Mouse (Mus musculus) MEL (cell line): ENCODE results near the gene Atxn7l1. TPM values are rescaled to one million over a fixed set of nuclear protein-coding genes. Genes with fewer than 3 reads are reported as not detected.

ENCODE experiments used
- DNase-seq: peaks from one replicate; pipeline ENCODE4 v3.0.0; 2011; ENCODE audit warnings: low read depth, low spot score
- H3K27ac ChIP-seq: 2 replicates; pipeline ENCODE4 v1.5.1; 2012; ENCODE audit warnings: low read depth, mild to moderate bottlenecking, control low read depth, low read length, moderate library complexity; ENCODE audit not compliant: control insufficient read depth
- H3K27me3 ChIP-seq, 2 experiments: fragments of 150-350 bp in 1 of 2; sonication (generic) in 1 of 2; 2 replicates each; pipeline ENCODE4 v1.6.1; 2012; ENCODE audit warnings: low read length in 2 of 2, mild to moderate bottlenecking in 2 of 2, improper control_type of control experiment in 1 of 2, moderate library complexity in 1 of 2; ENCODE audit not compliant: insufficient read depth in 2 of 2, control insufficient read depth in 1 of 2
- H3K36me3 ChIP-seq, 2 experiments: 2 replicates each; pipeline ENCODE4 v1.6.1; 2012 to 2014; ENCODE audit warnings: low read length in 2 of 2, improper control_type of control experiment in 1 of 2, inconsistent platforms in 1 of 2, mild to moderate bottlenecking in 1 of 2; ENCODE audit not compliant: insufficient read depth in 2 of 2, control insufficient read depth in 1 of 2
- H3K4me1 ChIP-seq, 2 experiments: fragments of 150-350 bp in 1 of 2; sonication (generic) in 1 of 2; 2 replicates each; pipeline ENCODE4 v1.6.1; 2012; ENCODE audit warnings: low read length in 2 of 2, improper control_type of control experiment in 1 of 2, mild to moderate bottlenecking in 1 of 2; ENCODE audit not compliant: insufficient read depth in 2 of 2, control insufficient read depth in 1 of 2
- H3K4me3 ChIP-seq, 2 experiments: fragments of 150-350 bp in 1 of 2; sonication (generic) in 1 of 2; 2 replicates each; pipeline ENCODE4 v1.5.1; 2012; ENCODE audit warnings: low read depth in 2 of 2, low read length in 2 of 2, mild to moderate bottlenecking in 2 of 2, moderate library complexity in 2 of 2, control low read depth in 1 of 2, improper control_type of control experiment in 1 of 2; ENCODE audit not compliant: control insufficient read depth in 1 of 2, insufficient read depth in 1 of 2
- H3K79me2 ChIP-seq: 2 replicates; pipeline ENCODE4 v1.6.1; 2012; ENCODE audit warnings: mild to moderate bottlenecking, low read length, moderate library complexity; ENCODE audit not compliant: control insufficient read depth, poor library complexity, insufficient read depth
- H3K9ac ChIP-seq: 2 replicates; pipeline ENCODE4 v1.6.1; 2012; ENCODE audit warnings: low read depth, mild to moderate bottlenecking, control low read depth, low read length, moderate library complexity; ENCODE audit not compliant: control insufficient read depth, poor library complexity, severe bottlenecking
- H3K9me3 ChIP-seq: fragments of 150-350 bp; sonication (generic); replicated peaks from 2 replicates; pipeline ENCODE4 v1.6.1; 2012; ENCODE audit warnings: mild to moderate bottlenecking, low read length, improper control_type of control experiment, moderate library complexity; ENCODE audit not compliant: insufficient read depth
- BHLHE40 ChIP-seq: IDR thresholded peaks from 2 replicates; pipeline ENCODE4 v1.6.1; 2012; ENCODE audit warnings: low read depth, mild to moderate bottlenecking, inconsistent platforms, low read length, improper control_type of control experiment, borderline replicate concordance
- CHD1 ChIP-seq: IDR thresholded peaks from 2 replicates; pipeline ENCODE4 v1.6.1; 2012; ENCODE audit warnings: low read depth, mild to moderate bottlenecking, inconsistent platforms, low read length, improper control_type of control experiment
- CTCF ChIP-seq, 3 experiments: IDR thresholded peaks in 2 of 3; conservative IDR thresholded peaks in 1 of 3; 2 replicates each; pipeline ENCODE4 v1.5.1; 2011 to 2012; ENCODE audit warnings: low read length in 3 of 3, low read depth in 2 of 3, mild to moderate bottlenecking in 2 of 3, improper control_type of control experiment in 1 of 3, inconsistent platforms in 1 of 3, mixed read lengths in 1 of 3, moderate library complexity in 1 of 3; ENCODE audit not compliant: control insufficient read depth in 1 of 3, insufficient read depth in 1 of 3, poor library complexity in 1 of 3, severe bottlenecking in 1 of 3
- ELF1 ChIP-seq: IDR thresholded peaks from 2 replicates; pipeline ENCODE4 v1.6.1; 2014; ENCODE audit warnings: low read depth, mild to moderate bottlenecking, inconsistent platforms, low read length, improper control_type of control experiment, moderate library complexity
- GATA1 ChIP-seq: IDR thresholded peaks from 2 replicates; pipeline ENCODE4 v1.6.1; 2011; ENCODE audit warnings: low read depth, low read length, improper control_type of control experiment
- JUND ChIP-seq: IDR thresholded peaks from 2 replicates; pipeline ENCODE4 v1.6.1; 2011; ENCODE audit warnings: low read depth, mild to moderate bottlenecking, improper control_type of control experiment, low read length
- KAT2A ChIP-seq: conservative IDR thresholded peaks from 2 replicates; pipeline ENCODE4 v1.6.1; 2012; ENCODE audit warnings: low read depth, low read length, improper control_type of control experiment, inconsistent platforms
- MEF2A ChIP-seq: IDR thresholded peaks from 2 replicates; pipeline ENCODE4 v1.6.1; 2014; ENCODE audit warnings: low read depth, mild to moderate bottlenecking, inconsistent platforms, low read length, improper control_type of control experiment; ENCODE audit not compliant: poor library complexity, insufficient replicate concordance, severe bottlenecking; ENCODE audit errors: extremely low read depth
- MYC ChIP-seq: IDR thresholded peaks from 2 replicates; pipeline ENCODE4 v1.6.1; 2011; ENCODE audit warnings: low read depth, mild to moderate bottlenecking, low read length, improper control_type of control experiment, moderate library complexity
- NELFE ChIP-seq: IDR thresholded peaks from 2 replicates; pipeline ENCODE4 v1.6.1; 2011; ENCODE audit warnings: low read depth, low read length, improper control_type of control experiment
- POLR2A ChIP-seq, 2 experiments: IDR thresholded peaks; 2 replicates each; pipeline ENCODE4 v1.6.1; 2011 to 2012; ENCODE audit warnings: low read length in 2 of 2, mild to moderate bottlenecking in 2 of 2, control low read depth in 1 of 2, improper control_type of control experiment in 1 of 2, low read depth in 1 of 2, moderate library complexity in 1 of 2; ENCODE audit not compliant: control insufficient read depth in 1 of 2, insufficient read depth in 1 of 2, poor library complexity in 1 of 2
- RCOR1 ChIP-seq: IDR thresholded peaks from 2 replicates; pipeline ENCODE4 v1.6.1; 2012; ENCODE audit warnings: low read depth, mild to moderate bottlenecking, inconsistent platforms, low read length, improper control_type of control experiment
- SMC3 ChIP-seq: IDR thresholded peaks from 2 replicates; pipeline ENCODE4 v1.6.1; 2011; ENCODE audit warnings: low read depth, low read length, improper control_type of control experiment
- TBP ChIP-seq: IDR thresholded peaks from 2 replicates; pipeline ENCODE4 v1.8.0; 2011; ENCODE audit warnings: low read depth, low read length, improper control_type of control experiment
- TCF12 ChIP-seq: IDR thresholded peaks from 2 replicates; pipeline ENCODE4 v1.6.1; 2014; ENCODE audit warnings: low read depth, mild to moderate bottlenecking, inconsistent platforms, low read length, improper control_type of control experiment, moderate library complexity
- UBTF ChIP-seq: IDR thresholded peaks from 2 replicates; pipeline ENCODE4 v1.6.1; 2012; ENCODE audit warnings: low read depth, mild to moderate bottlenecking, inconsistent platforms, low read length, improper control_type of control experiment, moderate library complexity, borderline replicate concordance; ENCODE audit not compliant: insufficient read depth
- USF1 ChIP-seq: IDR thresholded peaks from 2 replicates; pipeline ENCODE4 v1.6.1; 2014; ENCODE audit warnings: low read depth, mild to moderate bottlenecking, inconsistent platforms, low read length, improper control_type of control experiment, moderate library complexity
- USF2 ChIP-seq, 2 experiments: IDR thresholded peaks; 2 replicates each; pipeline ENCODE4 v1.6.1; 2011 to 2012; ENCODE audit warnings: improper control_type of control experiment in 2 of 2, low read length in 2 of 2, borderline replicate concordance in 1 of 2, inconsistent platforms in 1 of 2, low read depth in 1 of 2, mild to moderate bottlenecking in 1 of 2; ENCODE audit not compliant: insufficient read depth in 1 of 2
- ZC3H11A ChIP-seq: IDR thresholded peaks from 2 replicates; pipeline ENCODE4 v1.6.1; 2012; ENCODE audit warnings: low read depth, mild to moderate bottlenecking, inconsistent platforms, low read length, improper control_type of control experiment
- ZNF384 ChIP-seq: IDR thresholded peaks from 2 replicates; pipeline ENCODE4 v1.6.1; 2012; ENCODE audit warnings: low read depth, mild to moderate bottlenecking, inconsistent platforms, low read length, improper control_type of control experiment
- polyA plus RNA-seq, 2 experiments: library from polyadenylated mRNA; stranded (reverse) in 1 of 2; unstranded in 1 of 2; fragments of >175 nt in 1 of 2; fragments of >200 nt in 1 of 2; gene quantifications; 2 replicates each; pipeline versions ENCODE4 v1.2.1 to v1.2.4; 2012; ENCODE audit warnings: low replicate concordance in 2 of 2, low read depth in 1 of 2; ENCODE audit not compliant: insufficient read length in 2 of 2, insufficient read depth in 1 of 2, missing spikeins in 1 of 2
- total RNA-seq: library from RNA; depleted of rRNA; stranded (reverse); fragments of 300-350 nt; gene quantifications from 2 replicates; pipeline ENCODE4 v1.2.3, GENCODE M21; 2012

Atxn7l1 gene
- total and polyA plus RNA-seq, 3 experiments, result 11.6 to 50.3 TPM; not detected in 1

GRCm38 (mm10) chr12:33344970-33345772, 197.7 kb downstream of the Atxn7l1 start:
- H3K4me1 ChIP-seq, result peaks cover 6 to 19% of the 10 kb centered on the region in 2 experiments
- DNase-seq, result no peak
- H3K27ac ChIP-seq, result no peak overlapping the region
- H3K9me3 ChIP-seq, result no peaks in the 10 kb centered on the region
- TF ChIP-seq RCOR1, result no peak
- TF ChIP-seq, all 39 proteins: peak for 0
- Histone ChIP-seq H3K9ac (no peak overlapping the region), H3K36me3 (peaks cover 18 to 49% of the 10 kb centered on the region in 2 experiments), H3K27me3 (no peaks in the 10 kb centered on the region), H3K79me2 (no peaks in the 10 kb centered on the region), H3K4me3 (no peak overlapping the region)

GRCm38 (mm10) chr12:33345773-33346435, 198.4 kb downstream of the Atxn7l1 start:
- Histone ChIP-seq H3K4me3 (no peak overlapping the region), H3K4me1 (peaks cover 6 to 12% of the 10 kb centered on the region in 2 experiments), H3K36me3 (peaks cover 11 to 49% of the 10 kb centered on the region in 2 experiments), H3K27ac (no peak overlapping the region), H3K79me2 (no peaks in the 10 kb centered on the region), H3K27me3 (no peaks in the 10 kb centered on the region), H3K9me3 (no peaks in the 10 kb centered on the region), H3K9ac (no peak overlapping the region)
- no peak for DNase-seq
- TF ChIP-seq NELFE, result no peak
- no peak for TF ChIP-seq MYC
- TF ChIP-seq ZC3H11A, result no peak
- no peak for TF ChIP-seq MEF2A
- no peak for TF ChIP-seq TBP
- no peak for TF ChIP-seq CTCF (IDR thresholded peaks at IDR 0.05 in 2 of 3, conservative IDR thresholded peaks at IDR 0.05 in 1 of 3; ENCODE audit: control insufficient read depth in 1 of 3, insufficient read depth in 1 of 3, low read depth in 2 of 3, low read length in 3 of 3, poor library complexity in 1 of 3, severe bottlenecking in 1 of 3)
- TF ChIP-seq CHD1, result no peak
- TF ChIP-seq ELF1, result no peak
- TF ChIP-seq USF1, result no peak
- TF ChIP-seq GATA1, result no peak
- no peak for TF ChIP-seq RCOR1
- no peak for TF ChIP-seq USF2 (IDR thresholded peaks at IDR 0.05; ENCODE audit: borderline replicate concordance in 1 of 2, insufficient read depth in 1 of 2, low read depth in 1 of 2, low read length in 2 of 2)
- no peak for TF ChIP-seq ZNF384
- no peak for TF ChIP-seq JUND
- no peak for TF ChIP-seq KAT2A
- no peak for TF ChIP-seq POLR2A (IDR thresholded peaks at IDR 0.05; ENCODE audit: control insufficient read depth in 1 of 2, insufficient read depth in 1 of 2, low read depth in 1 of 2, low read length in 2 of 2, poor library complexity in 1 of 2)
- TF ChIP-seq TCF12, result no peak
- TF ChIP-seq UBTF, result no peak
- TF ChIP-seq BHLHE40, result no peak
- TF ChIP-seq SMC3, result no peak
- TF ChIP-seq, all 39 proteins: peak for 0
